Mouse (Mus musculus): ENCODE results near the gene Dync1i2. TPM values are rescaled to one million over a fixed set of nuclear protein-coding genes. Genes with fewer than 3 reads are reported as not detected.

Gene Dync1i2
- total RNA-seq, 2 experiments from 2014 or later, result 96.0 to 99.1 TPM

DNA sequence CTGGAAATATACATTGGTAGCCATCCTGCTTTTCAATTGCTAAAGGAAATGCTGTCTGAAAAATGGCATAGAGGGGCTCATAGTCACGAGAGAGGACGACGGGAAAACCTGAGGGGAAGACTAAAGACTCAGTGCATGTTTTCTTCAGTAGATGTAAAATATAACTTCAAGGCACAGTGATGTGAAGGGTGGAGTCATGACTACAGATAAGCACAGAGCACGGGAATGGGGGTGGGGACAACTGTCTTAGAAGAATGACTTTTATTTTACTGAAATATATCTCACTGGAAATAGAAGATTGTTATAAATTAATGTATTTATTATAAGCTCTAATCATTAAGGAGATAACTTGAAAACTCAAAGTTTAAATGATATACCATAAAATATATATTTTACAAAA is 58.6 kb downstream of the Dync1i2 start:
- DNase-seq, result no peak

DNA sequence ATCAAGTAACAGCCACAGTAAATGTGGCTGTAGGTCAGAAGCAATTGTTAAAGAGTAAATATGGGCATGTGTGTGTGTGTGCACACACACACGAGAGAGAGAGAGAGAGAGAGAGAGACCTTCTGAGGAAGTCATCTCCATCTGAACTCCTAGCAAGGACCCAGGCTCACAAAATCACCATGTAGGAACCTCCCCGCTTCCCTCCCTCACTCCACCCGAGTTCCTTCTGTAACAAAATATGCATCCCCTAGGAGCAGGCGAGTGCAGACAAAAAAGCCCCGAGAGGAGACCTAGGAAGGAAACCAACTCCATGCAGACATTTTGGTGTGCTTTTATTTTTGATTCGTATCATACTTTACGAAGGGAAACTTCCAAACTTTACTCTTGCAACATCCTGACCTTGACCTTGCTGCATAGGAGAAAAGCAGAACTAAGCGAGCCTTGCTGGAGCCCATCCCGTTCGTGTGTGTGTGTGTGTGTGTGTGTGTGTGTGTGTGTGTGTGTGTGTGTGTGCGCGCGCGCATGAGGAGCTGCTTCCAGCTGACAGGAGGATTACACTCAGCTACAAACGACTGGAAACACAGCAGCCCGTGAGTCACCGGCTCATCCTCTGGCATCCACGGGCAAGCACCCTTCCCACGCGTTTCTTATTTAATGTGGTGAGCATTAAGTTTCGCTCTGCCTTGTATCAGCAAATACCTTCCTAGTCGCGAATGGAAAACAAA is 62.6 kb downstream of the Dync1i2 start:
- DNase-seq, result peak; percentile 33

DNA sequence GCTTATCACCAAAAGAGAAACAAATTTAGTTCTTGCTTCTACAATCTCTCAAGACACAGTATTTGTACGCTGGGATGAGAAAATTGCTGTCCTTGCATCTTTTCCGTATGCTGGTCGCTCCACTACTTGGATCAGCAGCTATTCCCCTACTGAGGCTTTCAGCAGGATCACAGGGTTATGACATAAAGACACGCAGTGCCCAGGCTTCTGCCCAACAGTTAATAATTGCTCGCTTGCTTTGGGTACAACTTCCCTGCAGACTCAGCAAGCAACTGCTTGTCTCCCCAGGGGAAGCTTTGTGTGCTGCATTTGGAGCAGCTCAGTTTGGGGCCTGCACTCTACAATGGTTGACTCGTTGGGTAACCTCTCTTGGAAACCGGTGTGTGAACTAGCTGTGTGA is 64.2 kb downstream of the Dync1i2 start:
- DNase-seq, result no peak

DNA sequence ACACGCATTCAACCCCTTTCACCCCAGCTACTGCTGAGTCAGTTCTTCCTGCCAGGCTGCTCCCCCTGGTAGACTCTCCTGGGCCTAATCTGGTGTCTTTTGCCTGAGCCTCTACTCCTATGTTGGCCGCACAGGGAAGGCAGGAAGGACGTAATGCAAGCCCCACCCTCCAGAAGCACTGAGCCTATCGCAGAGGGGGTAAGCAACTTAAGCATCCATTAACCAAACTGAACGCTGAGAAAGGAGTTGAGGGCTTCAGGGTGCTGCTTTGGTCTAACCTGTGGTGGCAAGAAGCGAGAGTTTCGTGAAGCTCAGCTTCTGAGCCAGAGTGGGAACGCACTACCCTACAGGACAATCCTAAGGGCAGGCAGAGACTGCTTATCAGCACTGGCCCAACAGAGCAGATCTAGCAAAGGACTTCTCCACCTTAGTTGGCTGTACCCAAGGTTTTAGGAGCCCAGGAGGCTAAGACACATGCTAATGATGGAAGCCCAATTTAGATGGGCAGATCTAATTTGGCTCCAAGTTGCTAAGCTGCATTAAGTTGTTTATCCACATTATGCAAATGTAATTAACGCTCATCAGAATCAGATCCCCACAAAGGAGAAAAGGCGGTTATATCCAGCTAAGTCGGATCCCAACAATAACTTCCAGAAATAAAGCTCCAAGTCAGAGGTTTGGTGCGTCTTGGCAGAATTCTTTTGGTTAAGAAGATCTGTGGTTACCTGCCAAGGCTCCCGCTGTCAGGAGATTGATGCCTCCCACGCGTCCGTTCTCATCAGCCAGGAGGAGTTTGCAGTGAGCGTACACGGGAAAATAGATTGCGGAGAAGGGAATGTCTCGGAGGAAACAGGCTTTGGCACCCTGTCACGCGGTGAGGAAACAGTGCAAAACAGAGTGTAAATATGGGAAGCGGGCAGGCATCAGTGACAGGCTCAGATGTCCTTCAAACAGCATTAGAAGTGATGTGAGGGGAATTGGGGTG is 67.6 kb downstream of the Dync1i2 start:
- DNase-seq, result peak; percentile 11

DNA sequence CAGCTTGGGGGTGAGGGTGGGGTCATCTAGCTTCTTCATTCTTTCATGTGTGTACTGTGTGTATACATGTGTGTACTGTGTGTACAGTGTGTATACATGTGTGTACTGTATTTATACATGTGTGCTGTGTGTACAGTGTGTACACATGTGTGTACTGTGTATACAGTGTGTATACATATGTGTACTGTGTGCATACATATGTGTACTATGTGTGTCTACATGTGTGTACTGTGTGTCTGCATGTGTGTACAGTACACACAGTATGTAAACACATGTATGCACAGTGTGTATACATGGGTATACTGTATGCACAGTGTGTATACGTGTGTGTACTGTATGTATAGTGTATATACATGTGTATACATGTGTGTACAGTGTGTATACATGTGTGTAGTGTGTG is 70.5 kb downstream of the Dync1i2 start:
- no peak for DNase-seq

DNA sequence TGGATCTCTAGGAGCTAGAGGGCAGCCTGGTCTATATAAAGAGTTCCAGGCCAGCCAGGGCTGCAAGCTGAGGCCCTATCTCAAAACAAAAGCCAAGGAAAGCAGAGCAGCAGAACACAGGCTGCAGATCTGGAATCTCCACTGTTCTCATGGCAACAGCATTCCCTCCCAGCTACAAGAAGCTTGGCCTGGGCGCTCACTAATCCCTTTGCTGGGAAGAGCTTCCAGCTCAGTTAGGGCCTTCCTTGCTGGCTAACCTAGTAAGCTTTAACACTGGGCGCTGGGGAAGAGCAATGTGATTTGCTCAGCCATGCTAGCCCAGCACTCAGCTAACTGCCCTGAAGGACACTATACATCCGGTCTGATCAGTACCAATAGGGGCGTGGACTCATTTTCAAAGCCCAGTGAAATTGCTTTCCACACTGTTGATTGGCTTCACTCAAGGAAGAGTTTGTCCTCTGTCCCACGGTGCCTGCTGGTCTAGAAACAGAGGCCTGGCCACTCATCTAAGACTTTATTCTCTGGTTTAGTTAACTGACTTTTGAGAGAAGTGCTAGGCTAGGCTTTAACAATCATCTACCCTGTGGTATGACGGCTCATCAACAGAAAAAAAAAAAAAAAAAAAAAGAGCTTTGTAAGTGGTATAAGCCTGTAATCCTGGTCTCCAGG is 78.7 kb downstream of the Dync1i2 start:
- DNase-seq, result no peak

DNA sequence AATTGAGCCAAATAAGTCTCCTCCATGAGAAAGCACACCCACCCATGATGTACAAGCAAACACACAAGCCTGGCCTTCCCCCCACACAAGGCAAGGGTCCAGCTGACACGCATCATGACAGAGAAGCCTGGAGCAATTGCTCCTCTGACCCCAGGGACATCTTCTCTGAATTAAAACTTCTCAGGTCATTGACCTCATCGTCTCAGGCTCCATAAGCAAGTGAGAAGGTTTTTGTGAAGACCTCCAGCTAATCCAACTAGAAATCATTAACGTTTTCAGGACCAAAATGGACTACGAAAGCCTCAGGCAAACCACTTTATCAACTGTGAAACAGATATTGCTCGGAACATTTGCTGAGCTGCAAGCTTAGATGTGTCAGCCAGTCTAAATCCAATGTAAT is 80.1 kb downstream of the Dync1i2 start:
- no peak for DNase-seq

DNA sequence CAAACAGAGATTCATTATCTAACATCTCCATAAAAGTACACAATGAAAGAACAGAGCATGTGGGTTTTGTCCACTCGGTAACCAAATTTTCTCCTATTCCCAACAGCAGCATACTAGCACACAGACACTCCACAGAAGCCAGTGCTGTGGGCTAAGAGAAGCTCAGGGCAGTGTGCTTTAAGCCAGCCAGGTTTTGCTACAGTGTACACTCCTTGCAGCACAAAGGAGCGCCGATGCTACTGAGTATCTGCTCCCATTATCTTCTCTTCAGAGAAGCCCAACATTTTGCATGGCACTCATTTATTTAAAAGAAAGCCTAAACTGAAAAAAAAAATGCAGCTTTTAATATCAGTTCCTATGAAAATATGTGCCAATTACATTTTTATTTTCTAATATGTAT is 82.5 kb downstream of the Dync1i2 start:
- DNase-seq, result no peak

DNA sequence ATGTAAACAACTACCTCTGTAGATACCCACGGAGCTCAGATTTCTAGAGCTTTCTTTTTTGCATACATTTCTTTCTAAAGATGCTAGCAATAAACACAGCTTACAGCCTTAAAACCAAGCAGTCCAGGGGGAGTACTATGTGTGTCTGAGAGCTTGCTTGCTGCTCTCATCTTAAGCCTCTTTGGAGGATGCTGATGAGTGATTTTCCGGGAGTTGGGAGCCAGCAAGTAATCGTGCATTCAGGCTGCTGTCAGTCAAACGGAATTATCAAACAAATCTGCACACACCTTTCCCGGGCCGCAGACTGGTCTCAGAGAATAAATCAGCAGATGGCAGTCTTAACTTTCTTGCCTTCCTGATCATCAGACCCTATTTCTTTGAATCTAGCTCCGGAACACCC is 83.0 kb downstream of the Dync1i2 start:
- no peak for DNase-seq

DNA sequence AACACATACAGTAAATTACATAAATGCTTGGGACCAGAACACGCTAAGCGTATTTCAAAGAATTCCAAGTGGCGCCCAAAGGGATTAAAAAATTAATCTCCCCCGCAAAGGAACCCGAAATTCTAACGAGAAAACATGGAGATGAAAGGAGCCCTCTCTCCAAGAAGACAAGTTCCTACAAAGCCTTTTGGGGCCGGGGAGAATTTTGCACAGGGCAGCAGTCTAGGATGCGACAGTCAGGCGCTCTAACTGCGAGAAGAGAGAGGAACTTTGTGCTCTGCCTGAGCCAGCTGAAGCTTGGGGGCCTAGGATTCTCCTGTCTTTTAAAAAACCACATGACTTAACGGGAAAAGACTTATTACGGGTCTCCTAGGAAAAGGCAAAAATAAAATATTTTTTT is 84.3 kb downstream of the Dync1i2 start:
- DNase-seq, result no peak

DNA sequence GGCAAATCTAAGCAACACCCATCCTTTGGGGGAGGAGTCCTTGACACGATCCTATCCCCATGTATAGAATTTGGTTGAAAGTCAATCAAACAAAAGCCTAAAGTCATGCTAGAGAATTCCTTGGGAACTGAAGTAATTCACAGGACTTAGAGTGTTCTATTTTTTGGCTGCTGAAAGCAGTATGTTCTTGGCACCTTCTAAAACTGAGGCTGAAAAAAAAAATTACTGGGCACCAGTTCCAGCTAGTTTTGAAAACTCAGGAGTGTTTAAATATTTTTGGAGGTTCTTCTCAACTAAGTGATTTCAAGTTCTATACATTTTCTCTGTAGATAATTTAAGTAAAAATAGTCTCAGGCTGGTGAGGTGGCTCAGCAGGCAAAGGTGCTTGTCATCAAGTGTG is 86.0 kb downstream of the Dync1i2 start:
- no peak for DNase-seq

DNA sequence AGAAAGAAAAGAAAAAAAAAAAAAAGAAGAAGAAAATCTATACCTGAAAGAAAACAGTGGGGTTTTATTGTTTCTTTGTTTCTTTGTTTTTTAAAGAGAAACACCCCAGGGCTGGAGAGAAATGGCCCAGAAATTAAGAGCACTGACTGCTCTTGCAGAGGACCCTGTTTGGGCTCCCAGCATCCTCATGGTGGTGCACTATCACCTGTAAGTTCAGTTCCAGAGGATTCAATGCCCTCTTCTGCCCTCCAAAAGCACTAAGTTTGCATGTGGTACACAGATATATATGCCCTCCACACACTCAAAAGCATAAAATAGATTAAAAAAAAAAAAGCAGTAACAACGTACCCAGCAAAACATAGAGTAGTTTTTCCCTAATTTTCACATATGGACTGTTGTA is 87.2 kb downstream of the Dync1i2 start:
- DNase-seq, result peak; percentile 12

DNA sequence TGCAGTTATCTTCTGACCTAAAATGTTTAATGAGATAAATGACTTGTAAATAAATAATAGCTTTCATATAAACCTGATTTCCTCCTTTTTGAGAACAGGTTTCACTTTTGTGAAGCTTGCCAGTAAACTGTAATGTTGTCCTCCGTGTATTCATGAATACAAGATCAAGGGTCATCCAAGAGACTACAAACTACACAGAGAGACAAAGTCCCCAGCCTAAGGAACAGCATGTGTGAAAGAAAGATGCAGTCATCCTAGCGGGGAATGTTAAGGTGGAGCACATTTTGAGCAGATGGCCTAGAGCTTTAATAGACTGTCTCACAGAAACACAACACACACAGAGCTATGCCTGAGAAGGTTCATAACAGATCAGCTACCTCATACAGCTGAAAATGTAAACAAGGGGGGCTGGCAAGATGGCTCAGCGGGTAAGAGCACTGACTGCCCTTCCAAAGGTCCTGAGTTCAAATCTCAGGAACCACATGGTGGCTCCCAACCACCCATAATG is 90.7 kb downstream of the Dync1i2 start:
- DNase-seq, result no peak

DNA sequence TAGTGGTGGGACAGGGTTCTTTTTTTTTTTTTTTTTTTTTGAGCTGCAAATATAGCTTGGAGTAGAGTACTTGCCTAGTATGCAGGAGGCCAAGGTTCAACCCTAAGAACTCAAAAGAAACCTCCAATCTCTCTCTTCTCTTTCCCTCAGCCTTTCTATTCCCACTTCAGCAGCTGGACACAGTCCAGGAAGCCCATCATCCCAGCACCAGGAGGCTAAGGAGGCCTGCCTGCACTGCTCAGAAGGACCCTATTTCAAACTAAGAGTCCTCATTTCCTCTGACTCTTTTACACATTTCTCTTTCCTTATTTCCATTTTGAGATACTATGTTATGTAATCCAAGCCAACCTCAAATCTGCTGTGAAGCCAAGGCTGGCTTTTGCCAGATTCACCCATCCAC is 91.7 kb downstream of the Dync1i2 start:
- DNase-seq, result peak; percentile 23

DNA sequence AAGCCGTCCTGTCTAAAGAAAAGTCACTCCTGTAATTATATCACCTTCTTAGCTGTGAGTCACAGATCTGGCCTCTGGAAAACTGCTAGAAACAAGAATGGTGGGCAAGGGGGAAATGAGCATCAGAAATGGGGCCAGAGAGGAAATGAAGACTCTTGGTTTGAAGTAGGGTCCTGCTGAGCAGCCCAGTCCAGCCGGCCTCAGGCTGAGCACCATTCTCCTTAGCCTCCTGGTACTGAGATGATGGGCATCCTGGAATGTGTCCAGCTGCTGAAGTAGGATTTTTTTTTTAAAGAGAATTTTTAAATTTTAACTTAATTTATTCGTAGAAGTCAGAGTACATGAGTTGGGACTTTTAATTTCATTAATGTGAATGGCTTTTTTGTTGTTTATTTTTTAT is 93.3 kb downstream of the Dync1i2 start:
- no peak for DNase-seq

DNA sequence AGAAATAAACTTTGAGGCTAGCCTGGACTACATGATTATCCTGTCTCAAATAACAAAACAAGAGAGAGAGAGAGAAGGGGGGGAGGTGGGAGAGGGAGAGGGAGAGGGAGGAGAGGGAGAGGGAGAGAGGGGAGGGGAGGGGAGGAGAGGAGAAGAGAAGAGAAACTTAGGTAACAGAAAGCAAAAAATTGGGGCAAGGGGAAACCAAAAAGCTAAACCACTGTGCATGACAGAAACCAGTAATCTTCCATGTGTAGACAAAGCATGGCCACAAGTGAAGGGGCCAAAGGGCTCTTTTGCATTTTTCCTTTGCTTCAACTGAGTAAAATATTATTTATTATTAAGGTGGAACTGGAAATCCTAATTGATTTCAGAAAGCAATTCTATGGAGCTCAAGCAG is 94.9 kb downstream of the Dync1i2 start:
- no peak for DNase-seq

DNA sequence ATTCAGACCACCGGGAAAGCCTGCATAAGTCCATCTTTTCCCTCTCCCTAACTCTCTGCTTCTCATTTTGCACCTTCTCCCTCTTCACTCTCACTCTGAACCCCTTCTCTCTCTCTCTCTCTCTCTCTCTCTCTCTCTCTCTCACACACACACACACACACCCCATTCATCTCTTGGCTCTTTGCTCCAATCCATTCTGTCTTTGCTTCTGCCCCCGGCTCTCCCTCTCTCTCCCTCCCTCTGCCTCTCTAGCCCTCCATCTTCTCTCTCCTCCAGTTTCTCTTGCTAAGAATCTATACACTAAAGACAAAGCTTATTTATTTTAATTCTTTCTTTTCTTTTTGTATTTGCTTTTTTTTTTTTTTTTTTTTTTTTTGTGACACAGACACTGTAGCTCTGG is 98.2 kb downstream of the Dync1i2 start:
- DNase-seq, result no peak

DNA sequence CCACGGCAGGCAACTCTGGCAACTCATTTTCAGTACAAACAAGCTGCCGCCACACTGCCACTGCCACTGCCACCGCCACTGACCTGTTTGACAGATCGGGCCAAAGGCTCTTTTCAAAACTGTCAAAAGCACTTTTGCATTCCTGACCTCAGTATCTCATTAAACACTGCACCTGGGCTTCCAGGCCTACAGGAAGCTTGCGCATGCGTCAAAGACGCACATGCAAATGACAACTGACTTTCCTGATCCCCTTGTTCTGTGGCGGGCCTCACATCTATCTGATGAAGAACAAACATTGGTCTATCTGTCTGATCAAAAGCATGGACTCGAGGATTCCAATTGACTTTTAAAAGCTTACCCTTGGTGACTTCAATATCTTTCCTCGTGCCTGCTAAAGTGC is 100.6 kb downstream of the Dync1i2 start:
- DNase-seq, result no peak

Other genes starting within 250 kb of the Dync1i2 start
- gene Dcaf17, start 156.4 kb upstream of the Dync1i2 start, total RNA-seq (2021), result 1 to 10 TPM; 5.2 to 7.1 TPM
- 1 to 10 TPM; 4.4 to 5.7 TPM for gene Mettl8, start 156.1 kb upstream of the Dync1i2 start, total RNA-seq (2021)
- 1 to 10 TPM; 1.2 to 1.3 TPM for gene Cybrd1, start 93.8 kb upstream of the Dync1i2 start, total RNA-seq (2021)
- gene Slc25a12, start 156.0 kb downstream of the Dync1i2 start, total RNA-seq (2021), result 100 to 1,000 TPM; 175 to 176 TPM
- gene Hat1, start 177.3 kb downstream of the Dync1i2 start, total RNA-seq (2021), result 10 to 100 TPM; 75.3 to 76.0 TPM
- 10 to 100 TPM; 35.1 to 37.1 TPM for gene Metap1d, start 241.6 kb downstream of the Dync1i2 start, total RNA-seq (2021)

Measured in heart, postnatal 4 days (tissue).